Mouse (Mus musculus) c-Kit-positive CD71-positive TER-119-negative erythroid progenitor cells, embryonic 14.5 days (primary cell): Measurements from ENCODE around the gene Gigyf1.

Source experiments
- DNase-seq: peaks from one replicate; pipeline ENCODE4 v3.0.0-alpha.2; 2013; ENCODE audit warnings: low read depth

Gene Gigyf1

GRCm38 (mm10) chr5:137533117-137533827, 14.9 kb downstream of the Gigyf1 start, which contains the start of the genes Epo and Gnb2:
Epo (minus strand) TSS chr5:137533242.
Gnb2 (minus strand) TSS chr5:137533510.
- DNase-seq = peak; percentile 97

GRCm38 (mm10) chr5:137534762-137535161, 16.4 kb downstream of the Gigyf1 start:
- no peak for DNase-seq

GRCm38 (mm10) chr5:137535318-137535717, 17.0 kb downstream of the Gigyf1 start:
- no peak for DNase-seq

GRCm38 (mm10) chr5:137537461-137537860, 19.1 kb downstream of the Gigyf1 start:
- DNase-seq = no peak

- no peak for DNase-seq
Measured at GRCm38 (mm10) chr5:137539291-137539801, 21.0 kb downstream of the Gigyf1 start.

- no peak for DNase-seq
Measured at GRCm38 (mm10) chr5:137540991-137541390, 22.6 kb downstream of the Gigyf1 start.

- DNase-seq = no peak
Measured at GRCm38 (mm10) chr5:137541768-137542540, 23.6 kb downstream of the Gigyf1 start.

GRCm38 (mm10) chr5:137544926-137545325, 26.6 kb downstream of the Gigyf1 start:
- no peak for DNase-seq

- DNase-seq = no peak
Measured at GRCm38 (mm10) chr5:137545596-137545995, 27.2 kb downstream of the Gigyf1 start.

GRCm38 (mm10) chr5:137549840-137550239, 31.5 kb downstream of the Gigyf1 start:
- DNase-seq = no peak

- DNase-seq = no peak
Measured at GRCm38 (mm10) chr5:137551119-137551518, 32.8 kb downstream of the Gigyf1 start.

- no peak for DNase-seq
Measured at GRCm38 (mm10) chr5:137553000-137553399, 34.7 kb downstream of the Gigyf1 start.

- peak; percentile 49 for DNase-seq
Measured at GRCm38 (mm10) chr5:137553411-137553837, 35.1 kb downstream of the Gigyf1 start, which contains the start of gene Actl6b. Actl6b (plus strand) TSS chr5:137553517.

- no peak for DNase-seq
Measured at GRCm38 (mm10) chr5:137553898-137554297, 35.5 kb downstream of the Gigyf1 start.

- DNase-seq = no peak
Measured at GRCm38 (mm10) chr5:137561556-137561955, 43.2 kb downstream of the Gigyf1 start.

GRCm38 (mm10) chr5:137562965-137563364, 44.6 kb downstream of the Gigyf1 start:
- DNase-seq = no peak

GRCm38 (mm10) chr5:137565744-137566143, 47.4 kb downstream of the Gigyf1 start:
- DNase-seq = no peak

- no peak for DNase-seq
Measured at GRCm38 (mm10) chr5:137566416-137566815, 48.1 kb downstream of the Gigyf1 start.

- DNase-seq = no peak
Measured at GRCm38 (mm10) chr5:137568223-137568798, 50.0 kb downstream of the Gigyf1 start.

- no peak for DNase-seq
Measured at GRCm38 (mm10) chr5:137569031-137569430, 50.7 kb downstream of the Gigyf1 start.

- DNase-seq = peak; percentile 83
Measured at GRCm38 (mm10) chr5:137569665-137570064, 51.3 kb downstream of the Gigyf1 start, which contains the start of gene Tfr2. Tfr2 (plus strand) TSS chr5:137569840.

GRCm38 (mm10) chr5:137570181-137570580, 51.8 kb downstream of the Gigyf1 start:
- peak; percentile 27 for DNase-seq
